Mouse (Mus musculus) midbrain, embryonic 11.5 days (tissue): ENCODE measurements around the gene Ccpg1. TPM values are rescaled to one million over a fixed set of nuclear protein-coding genes. Genes with fewer than 3 reads are reported as not detected.

Source experiments
- ATAC-seq: fragments of 200-750 bp; cut with Nextera tagmentation; 2 replicates; pipeline ENCODE4 v1.8.0; 2017; ENCODE audit warnings: moderate TSS enrichment, moderate library complexity; ENCODE audit not compliant: low FRiP score
- DNase-seq: peaks from one replicate; pipeline ENCODE4 v3.0.0; 2015; ENCODE audit warnings: low spot score; ENCODE audit errors: missing footprints
- H3K27ac ChIP-seq: fragments of 300-500 bp; sonication (generic); 2 replicates; pipeline ENCODE4 v1.5.1; 2014; ENCODE audit warnings: low read depth, low read length
- H3K27me3 ChIP-seq: fragments of 300-500 bp; sonication (generic); 2 replicates; pipeline ENCODE4 v1.6.1; 2014; ENCODE audit warnings: mild to moderate bottlenecking, low read length, moderate library complexity, mixed read lengths; ENCODE audit not compliant: control insufficient read depth, insufficient read depth
- H3K36me3 ChIP-seq: fragments of 300-500 bp; sonication (generic); 2 replicates; pipeline ENCODE4 v1.6.1; 2014; ENCODE audit warnings: mild to moderate bottlenecking, low read length, moderate library complexity, mixed read lengths; ENCODE audit not compliant: control insufficient read depth, insufficient read depth
- H3K4me1 ChIP-seq: fragments of 300-500 bp; sonication (generic); 2 replicates; pipeline ENCODE4 v1.6.1; 2014; ENCODE audit warnings: low read length; ENCODE audit not compliant: control insufficient read depth, insufficient read depth
- H3K4me2 ChIP-seq: fragments of 300-500 bp; sonication (generic); 2 replicates; pipeline ENCODE4 v1.6.1; 2014; ENCODE audit warnings: mild to moderate bottlenecking, moderate library complexity
- H3K4me3 ChIP-seq: fragments of 300-500 bp; sonication (generic); 2 replicates; pipeline ENCODE4 v1.5.1; 2014; ENCODE audit warnings: low read depth, low read length
- H3K9ac ChIP-seq: fragments of 300-500 bp; sonication (generic); 2 replicates; pipeline ENCODE4 v1.6.1; 2014; ENCODE audit warnings: low read length
- H3K9me3 ChIP-seq: fragments of 300-500 bp; sonication (generic); 2 replicates; pipeline ENCODE4 v1.6.1; 2016; ENCODE audit warnings: low read length; ENCODE audit not compliant: control insufficient read depth
- WGBS: fragments of 180-500 bp; shearing (Covaris S2); extraction: QIAGEN DNeasy Blood & Tissue Kit; methylation state at CpG from one replicate; pipeline ENCODE4 v1.1.7; 2014; 5-methylcytosine and 5-hydroxymethylcytosine counted together
- polyA plus RNA-seq: library from polyadenylated mRNA; unstranded; fragments of >200 nt; fragmentation: Nextera tagmentation; extraction: Ambion mirVana; gene quantifications from 2 replicates; pipeline ENCODE4 v1.2.1, GENCODE M21; 2014

The Ccpg1 gene
- polyA plus RNA-seq, 1 experiment from 2014 or later: 24.9 TPM

DNA sequence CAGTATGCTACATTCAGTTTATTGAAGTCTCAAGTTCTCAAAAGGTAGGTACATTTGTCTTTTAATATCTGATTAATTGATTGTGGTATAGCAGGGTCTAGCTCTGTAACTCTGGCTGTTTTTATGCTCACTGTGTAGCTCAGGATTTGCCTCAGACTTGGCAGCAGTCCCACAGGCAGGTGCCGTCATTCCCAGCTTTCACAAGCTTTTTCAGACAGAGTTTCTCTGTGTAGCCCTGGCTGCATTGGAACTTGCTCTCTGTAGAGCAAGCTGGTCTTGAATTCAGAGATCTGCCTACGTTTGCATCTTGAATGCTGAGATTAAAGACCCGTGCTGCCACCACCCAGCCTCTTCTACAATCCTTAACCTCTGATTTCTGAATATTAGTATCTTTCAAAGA, 16.9 kb downstream of the Ccpg1 start:
- Histone ChIP-seq H3K4me1 (no peaks in the 10 kb centered on the region), H3K36me3 (no peaks in the 10 kb centered on the region), H3K4me3 (no peak overlapping the region), H3K27me3 (no peaks in the 10 kb centered on the region), H3K4me2 (no peak overlapping the region), H3K9ac (no peak overlapping the region), H3K27ac (no peak overlapping the region), H3K9me3 (no peaks in the 10 kb centered on the region)
- ATAC-seq: no peak
- 67% methylated on average over 3 of the region's 3 CpGs for WGBS
- DNase-seq: no peak

DNA sequence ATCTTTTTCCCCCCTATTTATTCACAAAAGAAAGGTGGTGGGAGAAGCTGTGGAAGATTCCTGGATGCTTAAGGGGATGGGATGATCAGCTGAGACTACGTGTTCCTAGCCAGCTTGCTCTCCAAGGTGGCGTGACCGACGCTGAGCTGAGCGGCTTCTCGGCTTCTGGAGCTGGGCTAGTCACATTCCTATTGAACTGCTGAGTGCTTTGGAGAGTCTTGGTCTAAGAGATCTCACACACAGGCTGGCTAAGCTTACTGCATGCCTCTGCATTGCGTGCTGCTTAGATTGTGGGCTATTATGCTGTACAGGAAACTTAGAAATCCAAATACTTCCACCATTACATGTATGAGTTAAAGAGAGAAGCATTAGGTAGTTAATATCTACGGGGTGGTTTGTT, 18.8 kb downstream of the Ccpg1 start:
- Histone ChIP-seq H3K27me3 (no peaks in the 10 kb centered on the region), H3K4me1 (no peaks in the 10 kb centered on the region), H3K9me3 (no peaks in the 10 kb centered on the region), H3K27ac (no peak overlapping the region), H3K9ac (no peak overlapping the region), H3K4me3 (no peak overlapping the region), H3K4me2 (no peak overlapping the region), H3K36me3 (no peaks in the 10 kb centered on the region)
- DNase-seq (peak; percentile 21), ATAC-seq (no peak)
- WGBS: 86% methylated on average over 8 of the region's 8 CpGs

DNA sequence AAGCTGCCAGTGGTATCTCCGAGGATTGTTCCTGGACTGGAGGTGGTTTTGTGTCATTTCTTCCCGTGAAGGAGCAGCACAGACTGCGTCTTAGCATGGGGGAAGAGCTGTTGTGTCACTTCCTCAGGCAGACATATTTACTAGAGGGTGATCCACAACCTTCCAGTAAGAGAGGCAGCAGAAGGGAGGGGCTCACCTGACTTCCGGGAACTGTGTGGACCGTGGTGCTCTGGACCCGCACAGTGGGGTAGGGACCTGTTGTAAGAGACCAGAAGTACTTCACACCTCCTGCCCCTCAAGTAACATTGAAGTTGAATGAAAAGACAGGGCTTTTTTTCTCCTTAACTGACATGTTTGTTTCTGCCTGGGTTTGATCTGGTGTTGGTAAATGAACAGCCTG, 19.9 kb downstream of the Ccpg1 start:
- no peak for ATAC-seq
- H3K36me3 ChIP-seq: no peaks in the 10 kb centered on the region
- no peaks in the 10 kb centered on the region for H3K9me3 ChIP-seq
- no peaks in the 10 kb centered on the region for H3K4me1 ChIP-seq
- no peak overlapping the region for H3K4me3 ChIP-seq
- no peak overlapping the region for H3K4me2 ChIP-seq
- no peaks in the 10 kb centered on the region for H3K27me3 ChIP-seq
- no peak overlapping the region for H3K27ac ChIP-seq
- peak; percentile 39 for DNase-seq
- H3K9ac ChIP-seq: no peak overlapping the region
- 87% methylated on average over 6 of the region's 6 CpGs for WGBS

DNA sequence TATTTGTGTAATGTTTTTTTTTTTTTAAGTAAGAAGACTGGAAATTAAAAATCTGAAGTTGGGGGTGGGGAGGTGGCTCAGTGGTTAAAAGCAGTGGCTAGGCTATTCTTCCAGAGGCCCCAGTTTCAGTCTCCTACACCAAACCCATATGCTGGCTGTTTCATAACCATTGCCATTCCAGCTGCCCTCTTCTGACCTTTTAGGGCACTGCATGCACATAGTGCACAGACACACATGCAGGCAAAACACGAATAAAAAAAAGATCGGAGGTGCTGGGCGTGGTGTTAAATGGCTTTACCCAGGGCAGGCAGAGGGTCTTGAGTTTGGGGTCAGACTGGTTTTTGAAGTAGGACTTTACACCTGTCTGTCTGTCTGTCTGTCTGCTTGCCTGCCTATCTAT, 20.9 kb downstream of the Ccpg1 start:
- H3K36me3 ChIP-seq: no peaks in the 10 kb centered on the region
- DNase-seq (peak; percentile 57), ATAC-seq (no peak)
- no peak overlapping the region for H3K9ac ChIP-seq
- H3K4me2 ChIP-seq: no peak overlapping the region
- H3K27me3 ChIP-seq: no peaks in the 10 kb centered on the region
- no peak overlapping the region for H3K27ac ChIP-seq
- no peaks in the 10 kb centered on the region for H3K9me3 ChIP-seq
- H3K4me1 ChIP-seq: no peaks in the 10 kb centered on the region
- WGBS: 87% methylated on average over 3 of the region's 3 CpGs
- H3K4me3 ChIP-seq: no peak overlapping the region

DNA sequence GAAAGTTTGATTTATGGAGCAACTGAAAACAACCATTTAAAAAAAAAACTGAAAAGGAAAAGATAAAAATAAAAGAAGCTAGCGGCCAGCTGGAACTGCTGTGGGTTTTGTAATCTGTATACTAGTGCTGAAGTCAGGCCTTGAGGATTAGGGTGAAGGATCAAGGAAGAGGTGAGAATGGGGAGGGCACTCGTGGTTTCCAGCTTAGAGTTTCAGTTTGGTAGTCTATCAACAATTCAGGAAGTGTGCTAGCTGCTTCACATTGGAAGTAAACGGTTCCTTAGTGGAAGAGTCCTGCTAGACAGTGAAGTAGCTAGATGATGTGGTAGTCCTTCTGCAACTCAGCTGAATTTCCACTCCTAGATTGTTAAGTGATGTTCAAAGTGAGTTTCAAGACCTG, 23.2 kb downstream of the Ccpg1 start:
- Histone ChIP-seq H3K4me1 (no peaks in the 10 kb centered on the region), H3K9me3 (no peaks in the 10 kb centered on the region), H3K27ac (no peak overlapping the region), H3K36me3 (no peaks in the 10 kb centered on the region), H3K27me3 (no peaks in the 10 kb centered on the region), H3K9ac (no peak overlapping the region), H3K4me2 (no peak overlapping the region), H3K4me3 (no peak overlapping the region)
- no peak for ATAC-seq
- WGBS: 76% methylated on average over 3 of the region's 3 CpGs
- peak; percentile 31 for DNase-seq

DNA sequence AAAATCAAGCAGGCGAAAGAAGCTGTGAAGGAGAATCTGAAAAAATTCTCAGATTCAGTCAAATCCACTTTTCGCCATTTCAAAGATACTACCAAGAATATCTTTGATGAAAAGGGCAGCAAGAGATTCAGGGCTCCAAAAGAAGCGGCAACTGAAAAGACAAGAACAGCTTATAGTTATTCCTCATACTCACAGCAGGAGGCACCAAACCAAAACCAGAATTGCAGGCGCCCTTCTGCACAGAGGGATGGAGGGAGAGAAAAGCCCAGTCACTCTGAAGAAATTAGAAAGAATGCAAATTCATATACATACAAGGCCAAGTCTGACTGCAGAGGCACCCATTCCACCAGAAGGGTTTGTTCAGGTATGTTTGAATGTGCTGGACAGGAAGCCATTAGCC, 27.4 kb downstream of the Ccpg1 start:
- Histone ChIP-seq H3K4me3 (no peak overlapping the region), H3K9me3 (no peaks in the 10 kb centered on the region), H3K27ac (no peak overlapping the region), H3K27me3 (no peaks in the 10 kb centered on the region), H3K4me2 (no peak overlapping the region), H3K4me1 (no peaks in the 10 kb centered on the region), H3K9ac (no peak overlapping the region), H3K36me3 (peaks cover 3% of the 10 kb centered on the region; the same call in 1 of the 2 replicates)
- no peak for ATAC-seq
- WGBS: 86% methylated on average over 4 of the region's 4 CpGs
- DNase-seq: no peak

DNA sequence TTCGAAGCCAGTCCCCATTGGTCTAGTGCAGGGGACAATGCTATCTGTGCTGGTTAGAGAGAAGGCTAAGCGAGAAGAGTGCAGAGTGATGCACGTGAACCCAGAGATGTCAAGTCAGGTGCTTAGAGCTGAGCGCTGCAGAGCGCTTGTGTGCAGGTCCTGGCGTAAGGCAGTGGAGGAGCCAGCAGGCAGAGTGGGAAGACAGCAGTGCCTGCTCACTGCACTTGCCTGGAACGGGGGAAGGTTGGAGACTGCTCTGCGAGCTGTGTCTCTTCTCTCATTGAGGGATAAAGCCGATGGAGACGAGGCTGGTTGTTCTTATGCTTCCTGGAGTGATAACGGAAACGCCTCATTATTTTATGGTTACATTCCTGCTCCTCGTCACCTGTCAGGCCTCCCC, 29.5 kb downstream of the Ccpg1 start:
- 89% methylated on average over 13 of the region's 13 CpGs for WGBS
- Histone ChIP-seq H3K9ac (no peak overlapping the region), H3K36me3 (peaks cover 3% of the 10 kb centered on the region)

DNA sequence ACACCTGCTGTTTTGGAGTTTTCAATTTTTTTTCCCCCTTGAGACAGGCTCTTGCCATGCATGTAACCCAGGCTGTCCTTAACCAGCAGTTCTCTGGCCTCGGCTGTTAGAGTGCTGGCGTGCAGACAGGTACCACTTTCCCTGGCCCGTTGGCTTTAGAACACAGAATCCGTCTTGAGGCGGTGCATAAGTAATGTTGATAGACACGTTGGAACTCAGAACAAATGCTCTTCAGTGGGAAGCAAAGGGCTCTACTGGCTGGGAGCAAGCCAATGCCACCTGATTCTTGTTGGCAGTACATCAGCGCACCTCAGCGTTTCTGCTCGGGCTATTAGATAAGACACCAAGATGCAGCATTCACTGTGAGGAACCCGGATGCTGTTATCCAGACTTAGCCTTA, 34.6 kb downstream of the Ccpg1 start:
- Histone ChIP-seq H3K27me3 (no peaks in the 10 kb centered on the region), H3K9me3 (no peaks in the 10 kb centered on the region), H3K27ac (no peak overlapping the region), H3K4me1 (no peaks in the 10 kb centered on the region), H3K36me3 (peaks cover 5% of the 10 kb centered on the region), H3K4me3 (no peak overlapping the region), H3K9ac (no peak overlapping the region), H3K4me2 (no peak overlapping the region)
- DNase-seq (peak; percentile 56), ATAC-seq (no peak)
- 91% methylated on average over 10 of the region's 10 CpGs for WGBS

More for the DNA sequence above, 29.5 kb downstream of the Ccpg1 start:
- no peaks in the 10 kb centered on the region for H3K9me3 ChIP-seq
- H3K4me1 ChIP-seq: no peaks in the 10 kb centered on the region
- no peaks in the 10 kb centered on the region for H3K27me3 ChIP-seq
- peak; percentile 21 for DNase-seq
- no peak overlapping the region for H3K4me3 ChIP-seq
- ATAC-seq: no peak
- H3K27ac ChIP-seq: no peak overlapping the region
- H3K4me2 ChIP-seq: no peak overlapping the region

DNA sequence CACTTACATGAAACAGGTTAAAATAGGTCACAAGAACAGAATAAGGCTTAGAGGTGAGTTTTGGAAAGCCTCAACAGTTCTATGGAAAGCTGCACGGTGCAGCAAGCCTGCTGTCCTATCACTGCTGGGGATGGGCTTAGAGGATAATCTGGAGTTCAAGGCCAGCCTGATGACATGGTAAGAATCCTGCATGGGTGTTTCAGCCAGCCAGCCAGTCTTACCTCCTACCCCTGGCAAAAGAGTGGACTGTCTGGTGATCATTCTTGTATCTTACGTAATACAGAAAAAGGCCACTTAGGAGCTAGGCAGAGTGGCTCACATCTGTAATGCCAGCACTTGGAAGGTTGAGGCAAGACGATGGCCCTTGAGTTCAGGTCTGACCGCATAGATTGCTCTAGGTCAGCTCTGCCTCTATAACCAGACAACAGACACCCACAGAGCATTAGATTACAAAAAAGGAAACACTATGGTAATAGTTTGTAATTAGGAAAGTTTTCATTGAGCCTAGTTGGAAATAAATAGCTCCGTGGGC, 35.4 kb downstream of the Ccpg1 start:
- WGBS: 98% methylated on average over 5 of the region's 5 CpGs
- Histone ChIP-seq H3K36me3 (peaks cover 5% of the 10 kb centered on the region), H3K27me3 (no peaks in the 10 kb centered on the region), H3K9me3 (no peaks in the 10 kb centered on the region), H3K4me3 (no peak overlapping the region), H3K4me1 (no peaks in the 10 kb centered on the region), H3K4me2 (no peak overlapping the region), H3K27ac (no peak overlapping the region), H3K9ac (no peak overlapping the region)
- DNase-seq (no peak), ATAC-seq (no peak)
